Mouse (Mus musculus) spleen, adult 2 months (tissue): Measurements from ENCODE around the gene Mllt11. TPM values are rescaled to one million over a fixed set of nuclear protein-coding genes. Genes with fewer than 3 reads are reported as not detected.

Experiments used
- DNase-seq, 2 experiments: peaks; one replicate each; pipeline versions ENCODE4 v3.0.0 to v3.0.0-alpha.2; 2012 to 2021; ENCODE audit warnings: low spot score in 2 of 2, low read depth in 1 of 2
- H3K27ac ChIP-seq: fragments of 200-500 bp; 2 replicates; pipeline ENCODE4 v1.5.1; 2012; ENCODE audit warnings: low read length, inconsistent platforms; ENCODE audit not compliant: insufficient read depth
- H3K27me3 ChIP-seq: fragments of 200-500 bp; 2 replicates; pipeline ENCODE4 v1.6.1; 2012; ENCODE audit warnings: mild to moderate bottlenecking, moderate library complexity, low read length, inconsistent platforms; ENCODE audit not compliant: control insufficient read depth, insufficient read depth
- H3K36me3 ChIP-seq: fragments of 200-500 bp; 2 replicates; pipeline ENCODE4 v1.6.1; 2012; ENCODE audit warnings: mild to moderate bottlenecking, low read length, inconsistent platforms; ENCODE audit not compliant: control insufficient read depth, insufficient read depth
- H3K4me1 ChIP-seq: fragments of 200-500 bp; 2 replicates; pipeline ENCODE4 v1.6.1; 2011; ENCODE audit warnings: inconsistent platforms; ENCODE audit not compliant: control insufficient read depth, insufficient read depth, insufficient read length
- H3K4me3 ChIP-seq: fragments of 200-500 bp; 2 replicates; pipeline ENCODE4 v1.5.1; 2011; ENCODE audit warnings: mild to moderate bottlenecking, inconsistent platforms; ENCODE audit not compliant: insufficient read depth, insufficient read length; ENCODE audit errors: extremely low read depth
- CTCF ChIP-seq: fragments of 200-500 bp; IDR thresholded peaks from 2 replicates; pipeline ENCODE4 v1.5.1; 2011; ENCODE audit warnings: mild to moderate bottlenecking, inconsistent platforms; ENCODE audit not compliant: insufficient read depth, insufficient read length, insufficient replicate concordance; ENCODE audit errors: extremely low read depth
- POLR2A ChIP-seq: fragments of 200-500 bp; IDR thresholded peaks from 2 replicates; pipeline ENCODE4 v1.6.1; 2011; ENCODE audit warnings: low read depth, low read length, inconsistent platforms
- WGBS: fragments of 180-500 bp; shearing (Covaris S2); methylation state at CpG from one replicate; pipeline ENCODE4 v1.1.7; 2018; 5-methylcytosine and 5-hydroxymethylcytosine counted together
- polyA plus RNA-seq: library from polyadenylated mRNA; depleted of rRNA; stranded (reverse); fragments of >200 nt; gene quantifications from 2 replicates; pipeline ENCODE4 v1.2.3, GENCODE M21; 2012

The Mllt11 gene
- polyA plus RNA-seq, 1 experiment = 16.2 TPM

- H3K36me3 ChIP-seq = peaks cover 28% of the 10 kb centered on the region
- H3K4me1 ChIP-seq = no peaks in the 10 kb centered on the region
- WGBS = 71% methylated on average over 9 of the region's 9 CpGs
- H3K4me3 ChIP-seq = no peak overlapping the region
- TF ChIP-seq POLR2A (no peak), CTCF (no peak)
- no peaks in the 10 kb centered on the region for H3K27me3 ChIP-seq
- H3K27ac ChIP-seq = no peak overlapping the region
- no peak for DNase-seq
Measured at GRCm38 (mm10) chr3:95184796-95185577, 47.0 kb downstream of the Mllt11 start.

- DNase-seq = no peak
- peaks cover 10% of the 10 kb centered on the region for H3K36me3 ChIP-seq
- TF ChIP-seq POLR2A = no peak
- no peak for TF ChIP-seq CTCF
- WGBS = 80% methylated on average over 1 of the region's 1 CpGs
- H3K27me3 ChIP-seq = no peaks in the 10 kb centered on the region
- H3K27ac ChIP-seq = no peak overlapping the region
- H3K4me1 ChIP-seq = no peaks in the 10 kb centered on the region
- H3K4me3 ChIP-seq = no peak overlapping the region
Measured at GRCm38 (mm10) chr3:95181841-95182240, 50.1 kb downstream of the Mllt11 start.

GRCm38 (mm10) chr3:95179890-95180289, 52.1 kb downstream of the Mllt11 start:
- Histone ChIP-seq H3K4me3 (no peak overlapping the region), H3K27me3 (no peaks in the 10 kb centered on the region), H3K27ac (no peak overlapping the region), H3K36me3 (peaks cover 3% of the 10 kb centered on the region; the same call in 1 of the 2 replicates), H3K4me1 (no peaks in the 10 kb centered on the region)
- TF ChIP-seq CTCF (no peak), POLR2A (no peak)
- 69% methylated on average over 3 of the region's 3 CpGs for WGBS
- no peak for DNase-seq

- no peak overlapping the region for H3K27ac ChIP-seq
- TF ChIP-seq CTCF (no peak), POLR2A (no peak)
- DNase-seq = no peak
- no peaks in the 10 kb centered on the region; the same call in 1 of the 2 replicates for H3K4me1 ChIP-seq
- no peak overlapping the region for H3K4me3 ChIP-seq
- WGBS = 88% methylated on average over 5 of the region's 5 CpGs
- no peaks in the 10 kb centered on the region for H3K27me3 ChIP-seq
- H3K36me3 ChIP-seq = peaks cover 3% of the 10 kb centered on the region; the same call in 1 of the 2 replicates
Measured at GRCm38 (mm10) chr3:95178948-95179347, 53.0 kb downstream of the Mllt11 start.

- TF ChIP-seq CTCF (no peak), POLR2A (no peak)
- 80% methylated on average over 6 of the region's 6 CpGs for WGBS
Measured at GRCm38 (mm10) chr3:95177583-95177982, 54.4 kb downstream of the Mllt11 start.

GRCm38 (mm10) chr3:95176500-95176899, 55.5 kb downstream of the Mllt11 start:
- Histone ChIP-seq H3K27me3 (peaks cover 14% of the 10 kb centered on the region), H3K36me3 (no peaks in the 10 kb centered on the region), H3K4me3 (no peak overlapping the region), H3K4me1 (peaks cover 7% of the 10 kb centered on the region), H3K27ac (no peak overlapping the region)
- no peak for DNase-seq
- no peak for TF ChIP-seq CTCF
- no peak for TF ChIP-seq POLR2A
- 87% methylated on average over 3 of the region's 3 CpGs for WGBS

More at GRCm38 (mm10) chr3:95177583-95177982, 54.4 kb downstream of the Mllt11 start:
- Histone ChIP-seq H3K4me3 (no peak overlapping the region), H3K4me1 (peaks cover 7% of the 10 kb centered on the region), H3K27me3 (peaks cover 12% of the 10 kb centered on the region), H3K36me3 (no peaks in the 10 kb centered on the region; the same call in 1 of the 2 replicates), H3K27ac (no peak overlapping the region)
- DNase-seq = no peak
